Mouse (Mus musculus): ENCODE measurements around the gene Iqsec3.

Iqsec3 gene

GRCm38 (mm10) chr6:121473093-121473821 is at the start of gene Iqsec3:
Gene Iqsec3 (minus strand): TSS chr6:121473678.
- in situ Hi-C loops (cut with MboI, MseI), result no loop called here

- in situ Hi-C loops (cut with MboI, MseI), result no loop called here
These were observed 48.7 kb upstream of the Iqsec3 start for GRCm38 (mm10) chr6:121522106-121522705.

- in situ Hi-C loops (cut with MboI, MseI), result no loop called here
These were observed 47.6 kb upstream of the Iqsec3 start for GRCm38 (mm10) chr6:121521030-121521429.

- in situ Hi-C loops (cut with MboI, MseI), result no loop called here
These were observed 46.4 kb upstream of the Iqsec3 start for GRCm38 (mm10) chr6:121519896-121520295.

- in situ Hi-C loops (cut with MboI, MseI), result no loop called here
These were observed 45.9 kb upstream of the Iqsec3 start for GRCm38 (mm10) chr6:121519266-121519810.

- in situ Hi-C loops (cut with MboI, MseI), result no loop called here
These were observed 44.2 kb upstream of the Iqsec3 start for GRCm38 (mm10) chr6:121517726-121518125.

- in situ Hi-C loops (cut with MboI, MseI), result no loop called here
These were observed 36.9 kb upstream of the Iqsec3 start for GRCm38 (mm10) chr6:121510381-121510780.

GRCm38 (mm10) chr6:121509871-121510270 is 36.4 kb upstream of the Iqsec3 start:
- in situ Hi-C loops (cut with MboI, MseI), result no loop called here

- in situ Hi-C loops (cut with MboI, MseI), result no loop called here
These were observed 34.8 kb upstream of the Iqsec3 start for GRCm38 (mm10) chr6:121508266-121508665.

- in situ Hi-C loops (cut with MboI, MseI), result no loop called here
These were observed 27.7 kb upstream of the Iqsec3 start for GRCm38 (mm10) chr6:121501044-121501638.

GRCm38 (mm10) chr6:121499856-121500255 is 26.4 kb upstream of the Iqsec3 start:
- in situ Hi-C loops (cut with MboI, MseI), result no loop called here

- in situ Hi-C loops (cut with MboI, MseI), result no loop called here
These were observed 25.5 kb upstream of the Iqsec3 start for GRCm38 (mm10) chr6:121498819-121499535.

- in situ Hi-C loops (cut with MboI, MseI), result no loop called here
These were observed 22.1 kb upstream of the Iqsec3 start for GRCm38 (mm10) chr6:121495606-121496005.

- in situ Hi-C loops (cut with MboI, MseI), result no loop called here
These were observed 21.5 kb upstream of the Iqsec3 start for GRCm38 (mm10) chr6:121495026-121495425.

- in situ Hi-C loops (cut with MboI, MseI), result no loop called here
These were observed 20.8 kb upstream of the Iqsec3 start for GRCm38 (mm10) chr6:121494319-121494718.

GRCm38 (mm10) chr6:121491339-121491738 is 17.9 kb upstream of the Iqsec3 start:
- in situ Hi-C loops (cut with MboI, MseI), result no loop called here

GRCm38 (mm10) chr6:121472273-121472672 is 1.2 kb downstream of the Iqsec3 start:
- in situ Hi-C loops (cut with MboI, MseI), result no loop called here

GRCm38 (mm10) chr6:121468235-121468634 is 5.2 kb downstream of the Iqsec3 start:
- in situ Hi-C loops (cut with MboI, MseI), result no loop called here

GRCm38 (mm10) chr6:121462628-121463340 is 10.7 kb downstream of the Iqsec3 start:
- in situ Hi-C loops (cut with MboI, MseI), result no loop called here

- in situ Hi-C loops (cut with MboI, MseI), result no loop called here
These were observed 16.1 kb downstream of the Iqsec3 start for GRCm38 (mm10) chr6:121457381-121457780.

GRCm38 (mm10) chr6:121456651-121457050 is 16.8 kb downstream of the Iqsec3 start:
- in situ Hi-C loops (cut with MboI, MseI), result no loop called here
